Mouse (Mus musculus) c-Kit-positive CD71-negative TER-119-negative erythroid progenitor cells, embryonic 14.5 days (primary cell): ENCODE data around the gene Dnajc17.

ENCODE experiments used
- DNase-seq: peaks from one replicate; pipeline ENCODE4 v3.0.0-alpha.2; 2013; ENCODE audit warnings: low read depth

Gene Dnajc17

GRCm38 (mm10) chr2:119208344-119209175, at the start of gene Dnajc17, which contains the start of gene Zfyve19:
Dnajc17 (minus strand) TSS chr2:119208795.
Zfyve19 (plus strand) TSS chr2:119208617.
- peak; percentile 94 for DNase-seq

GRCm38 (mm10) chr2:119254976-119255375, 46.4 kb upstream of the Dnajc17 start:
- DNase-seq = no peak

DNA sequence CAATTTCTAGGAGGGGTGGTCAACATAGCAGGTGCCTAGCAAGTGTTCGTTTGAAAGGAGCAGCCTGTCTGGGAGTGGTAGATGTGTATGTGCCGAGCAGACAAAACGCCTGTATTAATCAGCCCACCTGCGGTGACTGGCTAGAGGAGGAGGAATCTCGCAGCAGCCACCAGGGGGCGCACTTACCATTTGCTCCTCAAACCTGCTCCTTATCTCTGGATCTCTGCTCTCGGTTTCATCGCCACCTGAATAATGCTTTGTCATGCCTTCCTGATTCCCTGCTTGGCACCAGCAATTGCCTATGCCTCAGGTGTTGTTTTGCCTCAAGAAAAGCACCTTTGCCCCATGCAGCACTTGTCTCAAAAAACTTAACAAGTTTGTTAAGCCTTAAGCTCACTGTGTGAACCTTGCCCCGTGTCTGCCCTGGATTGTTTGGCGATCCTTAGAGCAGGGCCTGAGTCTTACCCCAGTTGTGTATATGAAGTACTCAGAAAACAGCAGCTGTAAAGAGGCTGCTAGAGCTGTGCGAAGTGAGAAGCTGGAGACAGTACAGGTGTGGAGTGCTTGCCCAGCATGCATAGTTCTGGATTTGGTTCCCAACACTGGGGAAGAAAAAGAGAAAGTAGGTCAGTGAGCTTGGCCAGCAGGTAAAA, 42.4 kb upstream of the Dnajc17 start:
- peak; percentile 79 for DNase-seq

- DNase-seq = no peak
Observed at GRCm38 (mm10) chr2:119250377-119250776, 41.8 kb upstream of the Dnajc17 start.

GRCm38 (mm10) chr2:119249592-119250061, 41.0 kb upstream of the Dnajc17 start:
- DNase-seq = no peak

DNA sequence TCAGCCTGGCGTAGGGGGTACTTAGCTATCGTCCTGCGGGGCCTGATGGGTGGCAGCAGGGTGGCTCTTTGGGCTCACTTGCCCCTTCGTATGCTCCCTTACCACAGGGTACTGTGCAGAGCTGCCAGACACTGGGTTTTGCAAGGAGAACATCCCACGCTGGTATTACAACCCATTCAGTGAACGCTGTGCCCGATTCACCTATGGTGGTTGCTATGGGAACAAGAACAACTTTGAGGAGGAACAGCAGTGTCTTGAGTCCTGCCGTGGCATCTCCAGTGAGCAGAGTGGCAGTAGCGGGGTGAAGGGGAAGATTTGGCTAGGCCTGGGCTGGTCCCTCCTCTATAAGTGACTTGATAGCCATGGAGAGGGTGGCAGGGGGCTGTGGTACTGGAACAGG, 39.3 kb upstream of the Dnajc17 start:
- DNase-seq = no peak

DNA sequence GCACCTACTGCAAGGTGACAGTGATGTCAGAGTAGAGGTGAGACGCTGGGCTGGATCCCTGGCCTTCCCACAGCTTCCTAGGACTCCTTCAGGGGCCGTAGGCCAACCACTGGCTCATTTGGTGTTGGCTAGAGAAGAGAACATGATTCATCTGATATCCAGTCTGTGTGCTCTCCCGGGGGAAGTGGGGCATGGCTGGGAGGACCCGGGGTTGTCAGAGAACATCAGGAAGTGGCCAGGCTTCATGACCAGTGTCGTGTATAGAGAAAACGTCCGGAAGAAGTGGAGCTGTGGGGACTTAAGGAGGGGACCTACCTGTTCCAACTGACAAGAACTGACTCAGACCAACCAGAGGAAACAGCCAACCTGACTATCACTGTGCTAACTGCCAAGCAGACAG, 36.7 kb upstream of the Dnajc17 start:
- DNase-seq = no peak

GRCm38 (mm10) chr2:119242548-119242947, 34.0 kb upstream of the Dnajc17 start:
- DNase-seq = no peak

- no peak for DNase-seq
Observed at GRCm38 (mm10) chr2:119240819-119241186, 32.2 kb upstream of the Dnajc17 start.

DNA sequence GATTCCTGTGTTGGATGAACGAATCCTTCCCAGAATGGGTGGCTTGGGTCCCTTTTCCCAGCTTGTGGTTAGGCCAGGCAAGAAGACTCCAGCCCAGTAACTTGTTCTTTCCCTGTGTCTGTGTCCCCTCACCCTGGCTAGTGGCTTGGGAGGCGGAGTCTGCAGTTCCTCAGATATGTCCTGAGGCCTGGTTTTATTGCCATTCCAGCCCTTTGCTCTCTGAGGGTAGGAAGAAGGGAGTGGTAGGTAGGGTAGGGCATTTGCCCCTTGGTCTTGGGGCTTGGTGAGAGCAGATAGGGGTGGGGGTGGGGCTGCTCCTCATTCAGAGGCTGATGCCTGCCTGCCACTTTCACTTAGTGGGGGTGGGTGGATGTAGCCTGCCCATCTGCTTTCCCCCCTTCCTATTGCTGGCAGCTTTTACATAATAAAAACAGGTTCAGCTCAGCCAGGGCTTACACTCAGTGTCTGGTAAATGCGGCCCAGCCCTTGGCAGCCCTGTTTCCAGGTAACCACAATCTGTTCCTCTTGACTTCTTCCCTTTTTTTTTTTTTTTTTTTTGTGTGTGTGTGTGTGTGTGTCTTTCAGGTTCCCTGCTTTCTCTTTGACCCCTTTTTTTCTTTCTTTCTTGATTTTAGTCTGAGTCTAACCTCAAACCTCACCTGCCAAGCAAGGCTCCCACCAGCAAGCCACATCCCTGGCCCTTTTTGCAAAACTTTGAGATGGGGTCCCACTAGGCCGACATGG, 31.7 kb upstream of the Dnajc17 start:
- DNase-seq = no peak

DNA sequence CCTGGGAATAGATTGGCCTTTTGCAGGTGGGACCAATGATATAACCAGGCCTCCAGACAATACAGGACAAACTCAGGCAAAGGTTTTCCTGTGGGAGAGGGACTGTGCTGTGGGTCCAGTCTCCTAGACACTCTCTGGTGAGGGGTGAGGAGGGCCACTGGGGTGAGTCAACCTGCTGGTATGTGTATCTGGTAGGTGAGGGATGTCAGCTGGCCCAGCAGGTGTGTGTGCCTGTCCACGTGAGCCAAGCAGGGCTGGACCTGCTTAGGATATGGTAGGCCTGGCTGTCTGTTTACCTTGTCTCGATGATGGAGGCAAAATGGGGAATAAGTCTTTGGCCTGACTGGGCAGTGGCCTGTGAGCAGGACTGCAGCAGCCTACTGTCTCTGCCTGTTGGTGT, 30.1 kb upstream of the Dnajc17 start:
- no peak for DNase-seq

DNA sequence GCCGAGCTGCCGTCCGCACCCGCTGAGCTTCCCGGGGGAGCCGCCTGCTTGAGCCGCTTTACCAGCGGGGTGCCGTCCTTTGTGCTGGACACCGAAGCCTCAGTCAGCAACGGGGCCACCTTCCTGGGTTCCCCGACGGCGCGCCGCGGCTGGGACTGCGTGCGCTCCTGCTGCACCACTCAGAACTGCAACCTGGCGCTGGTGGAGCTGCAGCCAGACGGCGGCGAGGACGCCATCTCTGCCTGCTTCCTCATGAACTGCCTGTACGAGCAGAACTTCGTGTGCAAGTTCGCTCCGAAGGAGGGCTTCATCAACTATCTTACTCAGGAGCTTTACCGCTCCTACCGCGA, 29.3 kb upstream of the Dnajc17 start:
- DNase-seq = no peak

DNA sequence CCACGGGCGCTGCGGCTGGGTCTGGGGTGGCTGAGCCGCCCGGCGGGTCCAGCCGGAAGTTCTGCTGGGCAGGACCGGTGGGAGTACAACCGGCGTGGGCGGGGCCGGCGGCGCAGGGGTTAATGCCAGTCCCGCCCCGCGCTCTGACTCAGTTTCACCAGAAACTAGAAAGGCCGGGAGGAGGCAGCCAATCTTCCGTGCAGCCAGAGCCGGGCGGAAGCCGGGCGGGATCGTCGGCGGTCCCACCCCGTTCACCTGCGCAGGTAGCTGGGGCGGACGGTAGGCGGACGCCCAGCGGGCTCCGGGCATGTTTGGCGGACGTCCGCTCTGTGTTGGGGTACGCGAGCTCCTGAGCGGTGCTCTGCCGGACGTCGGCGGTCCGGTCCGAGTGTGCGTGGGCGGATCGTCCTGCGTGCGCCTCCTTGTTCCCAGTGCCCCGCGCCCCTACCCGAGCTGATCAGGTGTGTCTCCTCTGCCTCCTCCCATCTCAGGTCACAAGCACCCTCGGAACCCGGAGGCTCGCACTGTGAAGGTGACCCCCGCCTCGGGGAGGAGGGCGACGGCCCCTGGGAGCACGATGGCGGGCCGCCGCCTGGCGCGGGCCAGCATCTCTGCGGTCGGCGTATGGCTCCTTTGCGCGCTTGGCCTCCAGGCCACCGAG, 28.7 kb upstream of the Dnajc17 start, which contains the start of gene Spint1:
Gene Spint1, plus strand, starts transcription at position 153 of the 661 bp plus-strand sequence.
- no peak for DNase-seq

GRCm38 (mm10) chr2:119236682-119237209, 28.2 kb upstream of the Dnajc17 start:
- DNase-seq = no peak

- no peak for DNase-seq
Observed at GRCm38 (mm10) chr2:119229775-119230704, 21.4 kb upstream of the Dnajc17 start, which contains the start of gene Ppp1r14d. Ppp1r14d (minus strand) TSS chr2:119229906.

GRCm38 (mm10) chr2:119209176-119209507, 547 bp upstream of the Dnajc17 start:
- no peak for DNase-seq

DNA sequence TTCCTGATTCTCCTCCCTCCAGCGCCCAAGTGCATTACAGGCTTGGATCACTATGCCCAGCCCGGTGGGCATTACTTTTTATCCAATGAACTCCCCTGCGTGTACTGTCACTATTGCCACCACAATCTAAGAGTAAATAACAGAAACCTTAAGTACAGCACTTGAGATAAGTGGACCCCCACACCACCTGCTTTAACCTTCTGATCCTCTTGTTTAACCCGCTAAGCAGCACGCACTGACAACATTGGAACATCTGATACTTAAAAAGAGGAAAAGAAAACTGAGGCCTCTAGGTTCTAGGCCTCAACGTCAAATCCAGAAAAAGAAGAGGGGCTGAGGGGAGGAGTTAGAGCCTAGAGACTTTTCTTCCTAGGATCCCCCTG, 643 bp downstream of the Dnajc17 start:
- DNase-seq = no peak

DNA sequence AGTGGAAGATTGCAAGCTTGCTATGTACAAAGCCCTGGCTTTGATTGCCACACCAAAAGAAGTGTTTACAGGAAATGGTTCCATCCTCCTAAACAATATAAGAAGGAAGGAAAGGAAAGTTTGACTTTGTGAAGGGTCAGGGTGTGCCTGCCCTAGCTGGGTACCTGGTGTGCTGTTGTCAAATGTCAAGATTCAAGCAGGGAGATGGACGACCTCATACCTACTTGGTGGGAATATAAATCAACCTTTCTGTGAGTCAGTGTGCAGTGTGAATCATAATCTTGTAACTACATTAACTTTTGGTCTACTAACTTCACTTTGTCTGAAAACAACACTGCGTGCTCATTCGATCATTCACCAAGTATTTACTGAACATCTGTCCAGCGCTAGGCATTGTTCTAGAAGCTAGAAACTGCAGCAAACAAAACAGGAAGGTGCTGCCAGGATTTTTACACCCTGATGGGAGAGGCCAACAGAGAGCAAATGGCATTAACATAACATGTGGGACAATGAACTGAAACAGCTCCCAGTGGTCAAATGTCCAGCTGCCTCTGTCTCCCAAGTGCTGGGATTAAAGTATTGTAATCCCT, 4.6 kb downstream of the Dnajc17 start:
- no peak for DNase-seq

DNA sequence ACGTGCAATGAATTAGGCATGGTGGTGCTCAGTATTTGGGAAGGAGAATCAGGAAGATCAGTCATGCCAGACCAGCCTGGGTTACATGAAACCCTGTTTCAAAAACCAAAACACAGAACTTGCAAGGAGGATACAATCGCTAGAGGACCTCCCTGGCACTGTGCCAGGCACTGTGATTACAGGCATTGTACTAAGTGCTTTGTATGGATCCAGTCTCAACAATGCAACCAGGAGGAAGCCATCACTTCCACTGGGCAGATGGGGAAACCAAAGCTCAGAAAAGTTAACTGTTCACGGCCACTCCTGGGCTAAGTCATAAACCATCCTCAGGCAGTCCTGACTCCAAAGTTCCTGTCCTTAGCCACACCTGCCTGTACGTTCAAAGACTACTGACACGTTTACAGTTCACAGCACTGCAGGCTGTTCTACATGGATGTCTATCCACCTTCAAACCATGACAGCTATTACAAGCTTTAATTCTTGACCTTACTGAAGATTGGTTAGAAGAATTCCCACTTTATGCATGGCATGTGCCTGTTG, 5.6 kb downstream of the Dnajc17 start:
- no peak for DNase-seq

GRCm38 (mm10) chr2:119198934-119199333, 9.7 kb downstream of the Dnajc17 start:
- DNase-seq = no peak
